Comparison of ENCODE assay signal across 8 mouse cellular contexts in genomic region chr4:116016396-116016795, GRCm38 (mm10). TPM values are rescaled to one million over a fixed set of nuclear protein-coding genes. Genes with fewer than 3 reads are reported as not detected.
DNase-seq lines count a peak whose midpoint lies in the region; ATAC-seq and TF ChIP-seq lines count a peak whose summit lies in the region.
"Had no signal": no experiment of that assay in that cellular context is flagged by ENCODE, and none has a peak within 500 bp of the region (broad histone marks: within the 10 kb centered on the region; RNA-seq: fewer than 3 reads in every experiment).

No protein-coding gene starts in this region.

- H3K9ac ChIP-seq in neural tube, embryonic 12.5 days, result no peak overlapping the region
- 0 out of 2 replicates have a peak overlapping the region, but pooled peaks have one; percentile 80 for H3K9ac ChIP-seq in hindbrain, embryonic 13.5 days
- H3K9ac ChIP-seq in limb, embryonic 14.5 days (ENCODE audit: low read depth, low read length, severe bottlenecking), result no peak overlapping the region
- H3K9ac ChIP-seq in stomach, embryonic 15.5 days, result no peak overlapping the region

- H3K4me2 ChIP-seq in neural tube, embryonic 12.5 days (replicated peaks), result peak overlapping the region; percentile 96
- H3K4me2 ChIP-seq in hindbrain, embryonic 13.5 days, result peak overlapping the region; percentile 86
- no peak overlapping the region for H3K4me2 ChIP-seq in limb, embryonic 14.5 days (replicated peaks; ENCODE audit: low read depth, low read length, severe bottlenecking)
- peak overlapping the region; percentile 98 for H3K4me2 ChIP-seq in stomach, embryonic 15.5 days

- H3K36me3 ChIP-seq in neural tube, embryonic 12.5 days, result no peaks in the 10 kb centered on the region
- no peaks in the 10 kb centered on the region for H3K36me3 ChIP-seq in hindbrain, embryonic 13.5 days
- H3K36me3 ChIP-seq in limb, embryonic 14.5 days (ENCODE audit: control insufficient read depth, insufficient read depth, low read length), result no peaks in the 10 kb centered on the region
- H3K36me3 ChIP-seq in stomach, embryonic 15.5 days, result no peaks in the 10 kb centered on the region

- no peak for DNase-seq in neural tube, embryonic 10.5 days (ENCODE audit: extremely low spot score, low spot score)
- no peak for DNase-seq in limb, embryonic 14.5 days (ENCODE audit: low spot score)
- DNase-seq in spleen, postnatal 10 days (ENCODE audit: low spot score in 2 of 2), result no peak
- no peak for DNase-seq in heart, postnatal 14 days
- DNase-seq: adrenal gland, adult 2 months had no signal

- intact Hi-C loops in heart, postnatal 14 days (cut with DNase I), result no loop called here

- no peak for TF ChIP-seq POLR2A in limb, embryonic 14.5 days (IDR thresholded peaks at IDR 0.05; ENCODE audit: borderline replicate concordance, extremely low read depth, insufficient read depth, insufficient read length)

- ATAC-seq in neural tube, embryonic 12.5 days (ENCODE audit: low FRiP score, low read depth), result no peak
- ATAC-seq in hindbrain, embryonic 13.5 days (ENCODE audit: low FRiP score), result no peak
- no peak for ATAC-seq in limb, embryonic 14.5 days (ENCODE audit: low FRiP score, low read depth)
- ATAC-seq in stomach, embryonic 15.5 days (ENCODE audit: insufficient read depth, low FRiP score, low read depth), result no peak

- no peak overlapping the region for H3K27ac ChIP-seq in neural tube, embryonic 12.5 days
- H3K27ac ChIP-seq in hindbrain, embryonic 13.5 days, result no peak overlapping the region
- no peak overlapping the region for H3K27ac ChIP-seq in limb, embryonic 14.5 days (replicated peaks; ENCODE audit: low read depth, low read length)
- no peak overlapping the region for H3K27ac ChIP-seq in stomach, embryonic 15.5 days

- peaks cover 56% of the 10 kb centered on the region for H3K27me3 ChIP-seq in neural tube, embryonic 12.5 days (replicated peaks)
- H3K27me3 ChIP-seq in hindbrain, embryonic 13.5 days, result peaks cover 62% of the 10 kb centered on the region
- peaks cover 42% of the 10 kb centered on the region for H3K27me3 ChIP-seq in limb, embryonic 14.5 days (ENCODE audit: control insufficient read depth, insufficient read depth, low read length)
- H3K27me3 ChIP-seq in stomach, embryonic 15.5 days (replicated peaks), result peaks cover 34% of the 10 kb centered on the region

- H3K4me3 ChIP-seq in neural tube, embryonic 12.5 days, result no peak overlapping the region
- H3K4me3 ChIP-seq in hindbrain, embryonic 13.5 days, result peak overlapping the region; percentile 68
- peak overlapping the region; percentile 56; the same call in 1 of the 2 replicates for H3K4me3 ChIP-seq in limb, embryonic 14.5 days (replicated peaks; ENCODE audit: low read length)
- H3K4me3 ChIP-seq in stomach, embryonic 15.5 days (replicated peaks), result peak overlapping the region; percentile 67

- 0 out of 2 replicates have a peak, but pooled peaks cover 2% of the 10 kb centered on the region for H3K4me1 ChIP-seq in neural tube, embryonic 12.5 days
- peaks cover 17% of the 10 kb centered on the region for H3K4me1 ChIP-seq in hindbrain, embryonic 13.5 days (replicated peaks)
- H3K4me1 ChIP-seq in limb, embryonic 14.5 days (ENCODE audit: control insufficient read depth, insufficient read depth, low read length), result no peaks in the 10 kb centered on the region
- H3K4me1 ChIP-seq in stomach, embryonic 15.5 days, result peaks cover 5% of the 10 kb centered on the region

- 36% methylated on average over 3 of the region's 3 CpGs for WGBS in neural tube, embryonic 12.5 days
- WGBS in hindbrain, embryonic 13.5 days, result 54% methylated on average over 3 of the region's 3 CpGs
- WGBS in limb, embryonic 14.5 days, result 15% methylated on average over 3 of the region's 3 CpGs
- 50% methylated on average over 3 of the region's 3 CpGs for WGBS in stomach, embryonic 15.5 days

- no peaks in the 10 kb centered on the region for H3K9me3 ChIP-seq in neural tube, embryonic 12.5 days
- no peaks in the 10 kb centered on the region for H3K9me3 ChIP-seq in hindbrain, embryonic 13.5 days
- H3K9me3 ChIP-seq in limb, embryonic 14.5 days (ENCODE audit: control insufficient read depth, low read length), result no peaks in the 10 kb centered on the region
- H3K9me3 ChIP-seq in stomach, embryonic 15.5 days, result no peaks in the 10 kb centered on the region

RNA-seq across cellular contexts. Expression of gene Faah, which starts 1.3 kb away (rescaled TPM):
- polyA plus RNA-seq in neural tube, embryonic 12.5 days (2016; fragmentation: Nextera tagmentation; extraction: Ambion mirVana), result 4.8 and 5.8 TPM in 2 replicates
- polyA plus RNA-seq in hindbrain, embryonic 13.5 days (2015; fragmentation: Nextera tagmentation; extraction: Ambion mirVana), result 13.0 and 13.3 TPM in 2 replicates
- 1.7 and 1.9 TPM in 2 replicates for polyA plus RNA-seq in limb, embryonic 14.5 days (2012; rRNA removed)
- polyA plus RNA-seq in limb, embryonic 14.5 days (2014; fragmentation: Nextera tagmentation; extraction: Ambion mirVana), result 1.9 and 2.1 TPM in 2 replicates
- 14.8 and 19.8 TPM in 2 replicates for polyA plus RNA-seq in stomach, embryonic 15.5 days (2015; fragmentation: Nextera tagmentation; extraction: Ambion mirVana)
- total RNA-seq in heart, postnatal 14 days (2021), result under 1 TPM; 0.53 to 0.78 TPM

RNA-seq across cellular contexts. Expression of gene Nsun4, which starts 37.3 kb away (rescaled TPM):
- polyA plus RNA-seq in neural tube, embryonic 12.5 days (2016; fragmentation: Nextera tagmentation; extraction: Ambion mirVana), result 16.2 and 19.7 TPM in 2 replicates
- 13.8 and 15.7 TPM in 2 replicates for polyA plus RNA-seq in hindbrain, embryonic 13.5 days (2015; fragmentation: Nextera tagmentation; extraction: Ambion mirVana)
- polyA plus RNA-seq in limb, embryonic 14.5 days (2012; rRNA removed), result 12.7 and 13.4 TPM in 2 replicates
- polyA plus RNA-seq in limb, embryonic 14.5 days (2014; fragmentation: Nextera tagmentation; extraction: Ambion mirVana), result 18.8 and 21.0 TPM in 2 replicates
- polyA plus RNA-seq in stomach, embryonic 15.5 days (2015; fragmentation: Nextera tagmentation; extraction: Ambion mirVana), result 19.8 and 21.0 TPM in 2 replicates
- total RNA-seq in heart, postnatal 14 days (2021), result 10 to 100 TPM; 24.4 to 25.6 TPM

RNA-seq across cellular contexts. Expression of gene Uqcrh, which starts 58.5 kb away (rescaled TPM):
- polyA plus RNA-seq in neural tube, embryonic 12.5 days (2016; fragmentation: Nextera tagmentation; extraction: Ambion mirVana), result 378 and 393 TPM in 2 replicates
- 441 and 446 TPM in 2 replicates for polyA plus RNA-seq in hindbrain, embryonic 13.5 days (2015; fragmentation: Nextera tagmentation; extraction: Ambion mirVana)
- polyA plus RNA-seq in limb, embryonic 14.5 days (2012; rRNA removed), result 318 and 510 TPM in 2 replicates
- polyA plus RNA-seq in limb, embryonic 14.5 days (2014; fragmentation: Nextera tagmentation; extraction: Ambion mirVana), result 494 and 543 TPM in 2 replicates
- 541 and 546 TPM in 2 replicates for polyA plus RNA-seq in stomach, embryonic 15.5 days (2015; fragmentation: Nextera tagmentation; extraction: Ambion mirVana)
- 1,000 to 10,000 TPM; 1,830 to 1,899 TPM for total RNA-seq in heart, postnatal 14 days (2021)

RNA-seq across cellular contexts. Expression of gene Lrrc41, which starts 58.7 kb away (rescaled TPM):
- polyA plus RNA-seq in neural tube, embryonic 12.5 days (2016; fragmentation: Nextera tagmentation; extraction: Ambion mirVana), result 71.9 and 75.0 TPM in 2 replicates
- 66.4 and 68.5 TPM in 2 replicates for polyA plus RNA-seq in hindbrain, embryonic 13.5 days (2015; fragmentation: Nextera tagmentation; extraction: Ambion mirVana)
- polyA plus RNA-seq in limb, embryonic 14.5 days (2012; rRNA removed), result 60.2 and 92.2 TPM in 2 replicates
- polyA plus RNA-seq in limb, embryonic 14.5 days (2014; fragmentation: Nextera tagmentation; extraction: Ambion mirVana), result 80.8 and 89.3 TPM in 2 replicates
- polyA plus RNA-seq in stomach, embryonic 15.5 days (2015; fragmentation: Nextera tagmentation; extraction: Ambion mirVana), result 65.3 and 68.0 TPM in 2 replicates
- 10 to 100 TPM; 30.7 to 31.5 TPM for total RNA-seq in heart, postnatal 14 days (2021)
